Mouse (Mus musculus) megakaryocyte-erythroid progenitor cell, adult 5-6 weeks (primary cell): Measurements from ENCODE around the gene Slc39a3. TPM values are rescaled to one million over a fixed set of nuclear protein-coding genes. Genes with fewer than 3 reads are reported as not detected.
"Not testable (repeated sequence)": the region's sequence is repeated elsewhere in the genome, so short reads cannot be mapped to it uniquely, and the experiment has no call there.

Experiments used
- ATAC-seq: replicated peaks from 2 replicates; pipeline ENCODE4 v1.8.0; 2016; ENCODE audit warnings: mild to moderate bottlenecking, inconsistent platforms; ENCODE audit not compliant: severe bottlenecking, poor library complexity, low FRiP score, low TSS enrichment
- total RNA-seq, 2 experiments: library from RNA; stranded (forward) in 1 of 2; stranded (reverse) in 1 of 2; fragments of 200-1000, 215-1000 nt in 1 of 2; fragments of >200 nt in 1 of 2; fragmentation: Nextera tagmentation in 1 of 2; gene quantifications; 2 replicates each; pipeline ENCODE4 v1.2.3; 2014 to 2017

The Slc39a3 gene
- total RNA-seq, 2 experiments from 2014 or later: 7.0 to 7.2 TPM

DNA sequence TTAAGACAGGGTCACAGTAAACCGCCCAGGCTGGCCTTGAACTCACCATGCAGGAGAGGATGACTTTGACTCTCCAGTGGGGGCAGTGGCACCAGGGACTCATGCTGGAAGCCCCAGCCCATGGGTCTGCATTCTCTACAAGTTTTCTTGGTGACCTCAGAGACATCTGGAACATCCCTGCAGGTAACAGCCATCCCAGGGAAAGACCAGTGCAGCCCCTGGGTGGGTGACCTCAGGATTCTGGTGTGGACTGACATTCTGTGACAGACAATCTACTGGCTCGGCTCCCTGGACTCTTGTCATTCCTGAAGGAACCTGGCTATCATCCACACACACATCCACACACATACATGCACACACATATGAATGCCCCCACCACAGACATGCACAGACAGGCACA is 21.6 kb downstream of the Slc39a3 start:
- no peak for ATAC-seq

DNA sequence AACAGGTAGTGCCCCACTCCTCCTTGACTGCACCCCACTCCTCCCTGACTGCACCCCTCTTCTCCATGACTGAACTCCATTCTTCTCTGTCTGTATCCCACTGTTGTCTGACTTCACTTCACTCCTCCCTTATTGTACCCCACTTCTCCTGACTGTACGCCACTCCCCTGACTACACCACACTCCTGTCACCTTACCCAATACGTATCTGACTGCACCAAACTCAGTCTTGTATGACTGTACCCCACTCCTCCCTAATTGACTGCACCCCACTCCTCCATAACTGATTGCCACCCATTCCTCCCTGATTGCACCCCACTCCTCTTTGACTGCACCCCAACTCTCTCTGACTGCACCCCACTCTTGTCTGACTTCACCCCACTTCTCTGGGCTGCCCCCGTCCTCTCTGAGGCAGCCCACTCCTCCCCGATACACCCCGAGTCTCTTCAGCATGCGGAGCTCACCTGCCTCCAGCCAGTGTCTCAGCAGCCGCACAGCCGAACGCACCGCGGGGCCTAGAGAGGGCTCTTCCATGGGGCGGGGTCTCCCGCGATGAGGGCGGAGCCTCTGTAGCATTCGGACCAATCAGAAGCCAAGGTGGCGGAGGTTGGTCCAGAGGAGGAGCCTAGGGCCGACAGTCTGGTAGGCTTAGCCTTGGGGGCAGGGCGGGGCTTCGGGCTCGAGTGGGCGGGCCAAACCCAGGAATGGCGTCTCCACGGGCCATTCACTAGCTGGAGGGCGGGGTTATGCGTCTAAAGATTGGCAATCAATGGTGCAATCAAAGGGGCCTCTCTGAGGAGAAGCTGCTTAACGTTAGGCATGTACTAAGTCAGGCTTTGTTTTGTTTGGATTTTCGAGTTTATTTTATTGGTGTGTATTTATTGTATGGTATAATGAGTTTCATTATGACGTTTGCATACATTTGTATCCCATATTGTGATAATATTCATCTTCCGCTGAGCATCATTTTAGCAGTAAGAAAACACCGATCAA is 22.5 kb downstream of the Slc39a3 start, which contains the start of gene Gng7:
Gene Gng7 (minus strand): TSS at position 553 of the 992 bp plus-strand sequence.
- ATAC-seq: peak; percentile 97

DNA sequence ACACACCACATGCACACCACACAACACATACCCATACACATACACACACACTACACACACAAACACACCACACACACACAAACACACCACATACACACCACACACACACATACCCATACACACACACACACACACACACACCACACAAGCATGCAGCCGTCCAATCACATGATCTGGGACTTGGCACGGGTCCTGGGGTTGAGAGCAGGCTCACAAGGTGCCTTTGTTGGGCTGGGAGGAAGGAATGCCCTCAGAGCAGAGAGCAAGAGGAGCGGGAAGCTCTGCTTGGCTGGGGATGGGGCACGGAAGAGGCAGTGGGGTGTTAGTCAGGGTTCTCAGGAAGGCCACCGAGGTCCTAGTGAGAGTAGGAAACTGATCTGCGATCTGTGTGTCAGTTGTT is 26.4 kb downstream of the Slc39a3 start:
- no peak for ATAC-seq

DNA sequence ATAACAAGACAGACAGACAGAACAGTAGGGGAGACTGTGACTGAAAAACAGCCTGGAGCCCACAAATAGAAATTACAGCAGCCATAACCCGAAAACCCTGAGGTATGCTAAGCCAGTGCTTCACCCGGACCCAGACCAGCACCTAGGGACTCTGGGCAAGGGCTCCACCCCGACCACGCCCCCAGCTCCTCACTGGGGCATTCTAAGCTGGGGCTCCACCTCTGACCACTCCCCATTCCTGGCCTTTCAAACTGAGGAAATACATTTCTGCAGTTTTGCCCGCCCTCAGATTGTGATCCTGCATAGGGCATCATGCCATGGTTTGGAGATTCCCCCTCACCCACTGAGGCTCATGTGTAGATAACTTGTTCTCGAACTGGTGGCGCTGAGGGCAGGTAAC is 30.0 kb downstream of the Slc39a3 start:
- peak; percentile 67 for ATAC-seq

DNA sequence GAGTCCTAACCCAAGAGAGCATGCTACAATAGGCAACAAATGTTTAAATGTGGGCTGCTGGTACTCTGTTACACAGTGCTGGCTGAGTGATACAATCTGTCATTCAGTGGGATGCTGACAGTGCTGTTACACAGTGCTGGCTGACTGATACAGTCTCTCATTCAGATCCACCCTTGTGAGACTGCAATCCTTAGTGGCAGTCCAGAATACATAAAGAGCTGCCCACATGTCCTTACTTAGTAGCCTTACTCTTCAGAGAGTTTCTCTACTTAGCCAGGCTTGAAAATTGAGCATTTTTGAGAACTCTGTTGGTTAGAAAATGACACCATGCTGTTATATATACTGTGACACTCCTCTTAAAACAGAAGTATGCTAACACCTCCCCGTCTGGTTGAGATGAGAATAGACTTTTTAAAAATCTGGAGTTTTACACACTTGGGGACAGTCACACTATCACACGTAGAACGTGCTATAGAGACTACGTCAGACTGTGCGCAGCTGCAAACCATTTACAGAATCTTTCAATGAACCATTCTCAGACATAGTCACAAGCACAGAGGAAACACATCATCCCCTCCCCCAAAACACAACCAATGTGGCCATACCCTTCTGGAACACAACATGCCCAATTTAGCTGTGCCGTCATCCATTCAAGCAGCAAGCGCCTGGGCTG is 31.1 kb downstream of the Slc39a3 start:
- ATAC-seq: no peak

DNA sequence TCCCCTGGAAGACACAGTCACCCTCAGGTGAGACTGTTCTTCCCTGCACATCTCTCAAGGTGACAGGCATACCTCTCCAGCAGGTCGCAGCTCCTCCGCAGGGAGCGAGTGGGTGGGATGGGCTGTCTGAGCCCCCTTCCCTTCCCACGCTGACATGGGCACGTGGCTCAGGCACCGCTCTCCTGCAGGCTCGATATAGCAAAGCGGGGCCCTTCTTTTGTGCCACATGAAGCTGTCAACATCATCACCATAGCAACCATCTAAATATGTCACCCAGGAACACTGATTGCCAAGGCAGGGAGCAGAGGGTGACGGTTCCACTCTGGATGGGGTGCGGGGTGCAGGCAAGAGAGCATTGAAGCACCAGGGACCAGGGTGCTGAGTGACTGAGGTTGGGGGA is 36.1 kb downstream of the Slc39a3 start:
- no peak for ATAC-seq

DNA sequence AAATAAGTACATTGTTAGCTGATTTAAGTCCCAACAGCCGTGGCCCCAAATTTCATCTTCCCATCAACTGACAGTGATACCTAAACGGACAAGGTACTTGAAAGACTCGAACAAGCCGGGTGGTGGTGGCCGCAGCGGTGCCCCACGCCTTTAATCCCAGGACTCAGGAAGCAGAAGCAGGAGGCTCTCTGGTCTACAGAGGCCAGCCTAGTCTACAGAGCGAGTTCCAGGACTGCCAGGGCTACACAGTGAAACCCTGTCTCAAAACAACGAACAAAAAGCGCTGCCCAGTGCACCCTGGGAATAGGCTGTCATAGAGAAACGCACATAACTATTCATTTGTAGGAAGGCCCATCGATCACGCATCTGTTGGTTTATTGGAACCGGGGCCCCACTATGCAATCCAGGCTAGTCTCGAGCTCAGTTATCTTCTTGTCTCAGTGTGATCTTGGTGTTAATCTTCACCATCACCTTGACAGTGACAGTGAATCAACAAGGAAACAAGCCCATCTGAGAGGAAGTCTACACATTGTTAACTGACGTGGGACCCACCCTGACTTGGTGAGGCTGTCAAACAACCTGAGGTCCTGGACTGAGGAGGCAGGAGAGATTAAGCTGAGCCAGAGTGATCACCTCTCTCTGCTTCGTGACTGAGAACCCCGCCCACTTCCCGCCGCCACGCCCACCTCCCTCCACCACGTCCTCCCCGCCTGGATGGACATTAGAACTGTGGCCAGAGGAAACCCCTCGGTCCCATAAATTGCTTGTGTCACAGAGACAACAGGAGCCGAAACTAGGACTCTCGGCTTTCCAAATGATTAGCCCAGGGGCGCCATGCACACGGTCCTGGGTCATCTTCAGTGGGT is 36.8 kb downstream of the Slc39a3 start:
- 0 out of 2 replicates have a peak, but pooled peaks have one; percentile 28 for ATAC-seq

DNA sequence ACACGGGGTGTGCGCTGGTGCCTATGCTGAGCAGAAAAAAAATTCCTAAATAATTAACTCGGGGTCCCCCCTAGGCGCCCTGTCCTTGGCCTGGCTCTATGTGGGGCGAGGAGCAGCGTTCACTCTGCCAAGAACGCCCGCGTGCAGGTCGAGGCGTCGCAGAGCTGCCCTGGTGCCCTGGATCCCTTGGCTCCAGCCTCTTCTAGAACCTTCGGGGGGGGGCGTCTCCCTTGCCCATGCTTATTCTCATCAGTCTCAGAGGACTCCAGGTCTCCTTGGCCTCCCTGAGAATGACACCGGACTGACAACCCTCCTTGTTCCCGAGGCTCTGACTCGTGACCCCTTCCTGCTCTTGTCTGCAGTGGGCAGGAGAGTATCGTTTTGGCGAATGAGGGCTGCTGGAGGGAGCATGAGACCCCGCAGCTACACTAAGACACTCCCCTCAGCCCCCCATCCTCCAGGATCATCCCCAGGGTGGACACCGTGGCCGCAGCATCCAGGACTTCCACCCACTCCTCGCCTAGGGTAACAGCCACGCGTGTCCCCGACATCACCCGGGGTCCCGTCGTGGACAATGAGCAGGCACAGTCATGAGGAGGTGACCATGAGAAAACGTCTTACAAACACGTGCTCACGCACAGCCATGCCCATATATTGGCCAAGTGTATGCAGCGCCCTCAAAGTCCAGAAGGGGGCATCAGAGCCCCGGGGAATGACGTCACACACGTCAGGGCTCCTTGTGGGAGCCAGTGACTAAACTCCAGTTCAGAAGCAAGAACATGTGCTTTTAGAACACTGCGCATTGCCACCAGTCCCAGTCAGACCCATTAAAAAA is 37.6 kb downstream of the Slc39a3 start:
- peak; percentile 83 for ATAC-seq

DNA sequence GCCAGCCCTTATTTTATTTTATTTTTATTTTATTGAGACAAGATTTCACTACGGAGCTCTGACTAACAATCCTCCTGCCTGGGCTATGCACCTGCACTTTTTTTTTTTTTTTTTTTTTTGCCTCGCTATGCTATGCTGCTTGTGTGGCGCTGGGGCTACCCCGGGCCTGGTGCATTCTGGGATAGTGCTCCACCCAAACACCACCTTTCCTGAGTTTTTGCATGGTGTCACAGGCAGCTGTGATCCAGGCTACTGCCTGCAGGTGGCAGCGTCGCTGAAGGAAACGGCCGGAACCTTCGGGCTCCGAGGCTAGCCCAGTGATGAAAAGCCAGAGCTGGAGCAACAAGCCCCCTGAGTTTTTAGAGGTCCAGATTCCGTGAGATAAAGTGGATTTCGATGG is 38.4 kb downstream of the Slc39a3 start:
- peak; percentile 72 for ATAC-seq

DNA sequence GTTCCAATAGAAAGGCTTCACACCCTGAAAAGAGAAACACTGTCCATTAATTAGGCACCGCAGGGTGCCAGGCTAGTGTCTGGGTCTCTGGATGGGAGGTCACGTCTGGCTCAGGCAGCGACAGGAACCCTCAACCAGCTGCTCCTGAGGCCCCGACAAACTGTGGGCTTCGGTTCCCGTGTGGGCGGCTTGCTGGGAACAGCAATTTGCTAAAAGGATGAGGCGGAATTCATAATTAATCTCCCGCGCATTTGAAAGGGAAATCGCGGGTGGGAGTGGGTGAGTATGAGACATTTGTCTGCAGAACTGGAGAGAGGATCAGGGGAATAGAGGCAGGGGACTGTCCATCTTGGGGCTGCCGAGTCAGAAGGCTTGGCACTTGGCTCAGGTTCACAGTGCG is 39.2 kb downstream of the Slc39a3 start:
- no peak for ATAC-seq

DNA sequence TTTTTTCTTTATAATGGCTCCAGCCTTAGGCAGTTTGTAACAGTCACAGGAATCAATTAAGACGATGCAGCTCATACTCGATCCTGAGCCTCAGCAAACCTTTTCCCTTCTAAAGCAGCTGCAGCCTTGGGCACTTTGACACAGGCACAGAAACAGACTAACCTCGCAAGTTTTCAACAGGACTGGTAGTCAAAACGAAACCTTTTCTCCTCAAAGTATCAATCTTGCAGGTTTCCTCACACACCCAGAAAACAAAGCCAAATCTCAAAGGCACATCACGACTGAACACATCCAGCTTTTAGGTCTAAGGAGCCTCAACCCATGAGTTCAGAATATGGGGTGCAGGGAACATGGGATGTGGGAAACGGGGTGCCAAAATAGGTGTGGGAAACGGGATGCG is 39.9 kb downstream of the Slc39a3 start:
- ATAC-seq: no peak

DNA sequence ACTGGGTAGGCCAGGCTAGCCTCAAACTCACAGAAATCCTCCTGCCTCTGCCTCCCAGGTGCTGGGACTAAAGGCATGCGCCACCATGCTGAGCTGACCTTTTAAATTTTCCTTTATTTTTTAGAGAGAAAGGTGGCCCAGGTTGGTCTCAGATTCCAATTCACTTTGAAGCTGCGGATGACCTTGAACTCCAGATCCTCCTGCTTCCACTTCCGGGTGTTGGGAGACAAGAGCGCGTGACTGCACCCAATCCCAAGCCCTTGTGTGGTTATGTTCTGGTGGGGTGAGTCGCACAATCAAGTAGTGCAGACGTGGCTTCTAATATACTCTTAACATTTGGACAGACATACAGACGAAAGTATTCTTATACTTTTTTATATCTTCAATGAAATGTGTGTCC is 40.7 kb downstream of the Slc39a3 start:
- no peak for ATAC-seq

DNA sequence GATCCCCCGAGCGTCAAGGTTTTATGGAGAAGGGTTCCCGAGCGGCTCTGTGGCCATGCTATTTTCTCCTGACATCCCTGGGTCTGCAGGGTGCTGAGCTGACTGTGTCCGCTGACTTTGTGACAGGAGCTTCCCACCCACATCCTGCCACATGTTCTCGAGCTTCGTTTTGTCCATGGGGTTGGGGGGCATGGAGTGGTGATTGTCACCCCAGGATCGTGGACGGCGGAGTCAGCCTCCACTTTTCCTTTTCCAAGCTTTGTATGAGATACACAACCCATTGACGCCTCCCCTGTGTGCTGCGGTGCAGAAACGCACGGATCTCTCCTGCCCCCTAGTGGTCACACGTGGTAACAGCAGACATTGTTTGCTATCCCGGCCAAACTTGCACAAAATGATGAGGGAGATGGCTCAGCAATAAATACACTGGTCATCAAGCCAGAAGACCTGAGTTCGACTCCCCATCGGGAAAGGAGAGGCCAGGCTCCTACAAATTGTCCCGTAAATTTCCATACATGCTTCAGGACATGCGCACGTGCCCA is 42.1 kb downstream of the Slc39a3 start:
- 0 out of 2 replicates have a peak, but pooled peaks have one; percentile 11 for ATAC-seq

DNA sequence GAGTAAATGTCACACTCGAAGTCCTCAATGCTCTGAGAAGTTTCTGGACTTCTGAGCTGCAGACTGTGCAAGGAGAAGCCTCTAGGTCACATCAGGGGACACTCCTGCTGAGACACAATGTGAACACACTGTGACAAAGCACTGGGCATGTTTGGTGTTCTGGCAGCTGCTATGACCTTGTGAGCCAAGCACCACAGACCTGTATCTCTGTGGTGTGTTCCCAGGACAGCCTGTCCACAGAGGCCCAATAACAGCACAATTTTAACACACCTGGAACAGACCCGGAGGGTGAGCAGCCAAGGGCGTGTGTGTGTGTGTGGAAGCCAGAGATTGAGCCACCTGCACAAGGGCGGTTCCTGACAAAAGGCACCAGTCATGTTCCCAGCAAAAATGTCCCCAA is 42.6 kb downstream of the Slc39a3 start:
- no peak for ATAC-seq

DNA sequence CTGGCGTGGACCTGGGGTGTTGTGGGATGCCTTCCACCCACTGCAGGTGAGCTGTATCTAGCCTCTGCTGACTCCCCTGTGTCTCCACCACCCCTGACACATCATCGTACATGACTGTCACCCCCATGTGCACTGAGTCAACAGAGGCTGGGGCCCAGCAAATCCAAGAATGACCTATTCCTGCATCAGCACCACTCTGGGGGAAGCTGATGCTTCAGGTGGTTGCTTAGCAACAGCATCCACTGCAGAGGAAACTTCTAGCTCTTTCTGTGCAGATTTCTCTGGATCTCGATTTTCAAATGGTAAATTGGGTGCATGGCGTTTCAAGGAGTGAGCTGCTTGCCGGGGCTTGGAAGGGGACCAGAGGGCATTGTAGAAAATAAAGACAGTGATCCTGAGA is 44.0 kb downstream of the Slc39a3 start:
- ATAC-seq: no peak

DNA sequence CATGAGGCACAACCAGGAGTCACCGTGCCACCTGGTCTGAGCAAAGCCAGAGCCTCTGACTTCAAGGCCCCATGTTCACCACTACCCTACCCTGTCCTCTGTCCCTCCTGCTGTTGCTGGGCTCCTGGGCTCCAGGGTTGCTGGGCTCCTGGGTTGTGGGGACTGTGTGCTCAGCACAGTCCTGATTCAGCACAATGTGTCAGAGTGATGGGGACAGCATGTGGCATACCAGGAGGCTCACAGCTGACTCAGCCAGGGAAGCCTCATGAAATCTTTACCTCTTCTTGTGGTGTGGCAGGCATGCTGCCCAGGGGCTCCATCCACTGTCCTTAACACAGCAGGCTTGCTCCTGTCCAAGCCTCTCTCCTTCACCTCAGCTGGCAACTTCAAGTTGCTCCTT is 45.3 kb downstream of the Slc39a3 start:
- ATAC-seq: no peak

DNA sequence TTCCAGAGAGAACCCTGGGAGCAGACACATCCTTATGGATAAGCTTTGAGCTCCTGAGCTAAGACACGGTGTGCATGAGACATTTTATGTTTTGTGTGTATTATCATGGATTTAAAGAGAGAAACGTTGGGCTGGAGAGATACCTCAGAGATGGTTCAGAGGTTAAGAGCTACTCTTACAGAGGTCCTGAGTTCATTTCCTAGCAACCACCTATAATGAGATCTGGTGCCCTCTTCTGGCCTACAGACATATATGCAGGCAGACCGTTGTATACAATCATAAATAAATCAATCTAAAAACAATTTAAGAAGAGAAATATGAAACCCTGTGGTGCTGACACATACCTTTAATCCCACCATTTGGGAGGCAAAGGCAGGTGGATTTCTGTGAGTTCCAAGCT is 46.2 kb downstream of the Slc39a3 start:
- no peak for ATAC-seq

DNA sequence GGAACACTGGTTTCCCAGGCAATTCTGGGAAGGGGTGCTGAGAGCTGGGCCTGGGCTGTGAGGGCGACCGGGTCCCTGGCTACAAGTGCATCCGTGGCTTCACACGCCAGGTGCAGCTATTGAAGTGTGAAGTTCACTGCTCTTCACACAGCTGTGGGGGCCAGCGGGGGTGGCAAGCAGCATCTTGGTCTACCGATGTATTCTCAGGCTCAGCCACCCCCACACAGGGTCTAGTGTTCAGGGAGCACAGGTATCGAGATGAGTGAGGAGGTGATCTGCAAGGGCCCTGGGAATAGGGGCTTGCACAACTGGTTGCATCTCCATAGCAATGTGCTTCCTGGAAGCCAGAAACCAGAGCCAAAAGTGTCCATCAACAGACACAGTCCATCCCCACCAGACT is 46.8 kb downstream of the Slc39a3 start:
- no peak for ATAC-seq

DNA sequence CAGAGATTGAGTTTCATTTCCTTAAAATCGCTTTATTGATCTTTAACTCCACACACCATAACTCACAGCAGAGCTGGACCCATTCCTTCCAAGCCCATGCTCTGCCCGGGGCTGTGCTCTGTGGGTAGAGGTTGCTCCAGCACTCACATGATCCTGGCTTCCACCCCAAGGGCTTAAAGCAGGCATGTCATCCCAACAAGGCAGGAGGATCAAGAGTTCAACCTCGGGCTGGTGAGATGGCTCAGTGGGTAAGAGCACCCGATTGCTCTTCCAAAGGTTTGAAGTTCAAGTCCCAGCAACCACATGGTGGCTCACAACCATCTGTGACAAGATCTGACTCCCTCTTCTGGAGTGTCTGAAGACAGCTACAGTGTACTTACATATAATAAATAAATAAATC is 47.4 kb downstream of the Slc39a3 start:
- ATAC-seq: not testable (repeated sequence)
